Comparison of ENCODE assay signal across 34 mouse cellular contexts in the genomic region with DNA sequence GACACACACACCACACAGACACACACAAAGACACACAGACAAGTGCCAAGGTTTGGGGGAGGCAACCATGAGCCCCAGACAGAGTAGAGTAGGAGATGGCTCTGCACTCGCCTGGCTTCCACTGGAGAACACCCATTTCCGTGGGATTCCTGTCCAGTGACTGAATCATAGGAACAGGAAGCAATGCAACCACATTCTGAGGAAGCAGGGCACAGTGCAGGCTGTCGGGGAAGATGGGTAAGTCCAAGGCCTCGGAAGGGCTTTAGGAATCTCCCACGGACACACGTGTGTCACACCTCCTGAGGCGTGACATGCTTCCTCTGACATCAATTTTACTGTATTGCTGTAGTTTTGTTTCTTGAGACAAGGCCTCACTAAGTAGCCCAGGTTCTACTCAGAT. TPM values are rescaled to one million over a fixed set of nuclear protein-coding genes. Genes with fewer than 3 reads are reported as not detected.
DNase-seq lines count a peak whose midpoint lies in the region; ATAC-seq and TF ChIP-seq lines count a peak whose summit lies in the region.
"Had no signal": no experiment of that assay in that cellular context is flagged by ENCODE, and none has a peak within 500 bp of the region (broad histone marks: within the 10 kb centered on the region; RNA-seq: fewer than 3 reads in every experiment).

No protein-coding gene starts in this region.

- no peak for TF ChIP-seq EP300 in lung, postnatal 0 days (IDR thresholded peaks at IDR 0.05)
- TF ChIP-seq EP300 in stomach, postnatal 0 days (optimal IDR thresholded peaks at IDR 0.05) = no peak

- H3K4me2 ChIP-seq in heart, embryonic 13.5 days = no peak overlapping the region
- H3K4me2 ChIP-seq in kidney, embryonic 16.5 days (replicated peaks; ENCODE audit: low read depth, low read length) = no peak overlapping the region
- no peak overlapping the region for H3K4me2 ChIP-seq in lung, postnatal 0 days (replicated peaks; ENCODE audit: low read depth, low read length)
- H3K4me2 ChIP-seq in stomach, postnatal 0 days (replicated peaks; ENCODE audit: low read depth) = no peak overlapping the region
- H3K4me2 ChIP-seq: forebrain, embryonic 13.5 days; heart, embryonic 11.5 days; heart, embryonic 15.5 days; hindbrain, embryonic 13.5 days had no signal

- 63% methylated on average over 7 of the region's 7 CpGs for WGBS in heart, embryonic 13.5 days
- WGBS in kidney, embryonic 16.5 days = 52% methylated on average over 7 of the region's 7 CpGs
- 48% methylated on average over 7 of the region's 7 CpGs for WGBS in lung, postnatal 0 days
- 71% methylated on average over 7 of the region's 7 CpGs for WGBS in stomach, postnatal 0 days

- no peaks in the 10 kb centered on the region; the same call in 1 of the 2 replicates for H3K9me3 ChIP-seq in heart, embryonic 13.5 days
- H3K9me3 ChIP-seq in kidney, embryonic 16.5 days (ENCODE audit: low read length) = no peaks in the 10 kb centered on the region; the same call in 1 of the 2 replicates
- H3K9me3 ChIP-seq in lung, postnatal 0 days (ENCODE audit: low read length) = no peaks in the 10 kb centered on the region
- no peaks in the 10 kb centered on the region for H3K9me3 ChIP-seq in stomach, postnatal 0 days (ENCODE audit: control insufficient read depth, low read length)
- H3K9me3 ChIP-seq: G1E; heart, embryonic 15.5 days; hindbrain, embryonic 13.5 days had no signal

- H3K4me1 ChIP-seq in heart, embryonic 13.5 days = peaks cover 20% of the 10 kb centered on the region
- peaks cover 10% of the 10 kb centered on the region; the same call in 1 of the 2 replicates for H3K4me1 ChIP-seq in kidney, embryonic 16.5 days (ENCODE audit: insufficient read depth, low read length)
- no peaks in the 10 kb centered on the region for H3K4me1 ChIP-seq in lung, postnatal 0 days (ENCODE audit: insufficient read depth, low read depth, low read length)
- no peaks in the 10 kb centered on the region for H3K4me1 ChIP-seq in stomach, postnatal 0 days (replicated peaks; ENCODE audit: control insufficient read depth, insufficient read depth)
- H3K4me1 ChIP-seq: forebrain, embryonic 13.5 days had no signal

- DNase-seq in heart, postnatal 4 days = no peak
- peak; percentile 15 for DNase-seq in kidney, adult 18-20 months
- no peak for DNase-seq in lung, postnatal 0 days (ENCODE audit: low spot score)
- DNase-seq in lung, postnatal 4 days = no peak
- DNase-seq in stomach, postnatal 0 days (ENCODE audit: low spot score) = no peak
- no peak for DNase-seq in embryo, embryonic 10.5 days (ENCODE audit: low spot score)
- DNase-seq: adrenal gland, adult 2 months; adrenal gland, postnatal 14 days; B cell, adult 2 months; cerebellum, adult 11-12 months; cerebellum, adult 8-10 months; cerebellum, postnatal 36 days; gastrocnemius, postnatal 14 days; heart, adult 11 months; heart, postnatal 14 days had no signal

- no peak for ATAC-seq in heart, embryonic 13.5 days (ENCODE audit: extremely low read depth, insufficient number of reproducible peaks, low FRiP score, low TSS enrichment)
- no peak for ATAC-seq in kidney, embryonic 16.5 days (ENCODE audit: low FRiP score, low TSS enrichment)
- peak; percentile 53 for ATAC-seq in lung, postnatal 0 days
- no peak for ATAC-seq in stomach, postnatal 0 days (ENCODE audit: low FRiP score, low TSS enrichment)
- ATAC-seq: forebrain, embryonic 13.5 days; forebrain, embryonic 16.5 days; hindbrain, embryonic 16.5 days had no signal

- H3K27ac ChIP-seq in heart, embryonic 13.5 days (replicated peaks) = no peak overlapping the region
- no peak overlapping the region for H3K27ac ChIP-seq in kidney, embryonic 16.5 days (ENCODE audit: low read length)
- H3K27ac ChIP-seq in lung, postnatal 0 days (ENCODE audit: low read length) = no peak overlapping the region
- 0 out of 2 replicates have a peak overlapping the region, but pooled peaks have one; percentile 25 for H3K27ac ChIP-seq in stomach, postnatal 0 days (replicated peaks)
- H3K27ac ChIP-seq: forebrain, embryonic 10.5 days; forebrain, embryonic 13.5 days; heart, embryonic 15.5 days; hindbrain, embryonic 10.5 days; hindbrain, embryonic 13.5 days had no signal

- H3K9ac ChIP-seq in heart, embryonic 13.5 days = 0 out of 2 replicates have a peak overlapping the region, but pooled peaks have one; percentile 10
- no peak overlapping the region for H3K9ac ChIP-seq in kidney, embryonic 16.5 days (replicated peaks; ENCODE audit: low read length)
- no peak overlapping the region for H3K9ac ChIP-seq in lung, postnatal 0 days (replicated peaks; ENCODE audit: low read depth)
- H3K9ac ChIP-seq in stomach, postnatal 0 days (ENCODE audit: low read length) = no peak overlapping the region
- H3K9ac ChIP-seq: forebrain, embryonic 13.5 days; heart, embryonic 15.5 days had no signal

- H3K4me3 ChIP-seq in heart, embryonic 13.5 days = no peak overlapping the region
- H3K4me3 ChIP-seq in kidney, embryonic 16.5 days (ENCODE audit: low read length) = no peak overlapping the region
- H3K4me3 ChIP-seq in lung, postnatal 0 days (ENCODE audit: low read depth, low read length) = no peak overlapping the region
- no peak overlapping the region for H3K4me3 ChIP-seq in stomach, postnatal 0 days (ENCODE audit: low read depth, low read length)
- H3K4me3 ChIP-seq: forebrain, embryonic 10.5 days; forebrain, embryonic 13.5 days; heart, embryonic 15.5 days; hindbrain, embryonic 10.5 days; hindbrain, embryonic 13.5 days had no signal

- no peak for TF ChIP-seq CTCF in lung, postnatal 0 days (IDR thresholded peaks at IDR 0.05)
- TF ChIP-seq CTCF in stomach, postnatal 0 days (IDR thresholded peaks at IDR 0.05; ENCODE audit: low read depth) = no peak

- peaks cover 3% of the 10 kb centered on the region; the same call in 1 of the 2 replicates for H3K27me3 ChIP-seq in heart, embryonic 13.5 days (replicated peaks)
- H3K27me3 ChIP-seq in kidney, embryonic 16.5 days (ENCODE audit: insufficient read depth, low read length) = no peaks in the 10 kb centered on the region
- H3K27me3 ChIP-seq in lung, postnatal 0 days (replicated peaks; ENCODE audit: insufficient read depth, low read length) = no peaks in the 10 kb centered on the region
- H3K27me3 ChIP-seq in stomach, postnatal 0 days (ENCODE audit: control insufficient read depth, insufficient read depth, low read length) = no peaks in the 10 kb centered on the region
- H3K27me3 ChIP-seq: forebrain, embryonic 13.5 days; heart, embryonic 15.5 days had no signal

- no peaks in the 10 kb centered on the region for H3K36me3 ChIP-seq in heart, embryonic 13.5 days
- H3K36me3 ChIP-seq in kidney, embryonic 16.5 days (ENCODE audit: insufficient read depth, low read length) = no peaks in the 10 kb centered on the region
- H3K36me3 ChIP-seq in lung, postnatal 0 days (ENCODE audit: insufficient read depth, low read length) = no peaks in the 10 kb centered on the region
- H3K36me3 ChIP-seq in stomach, postnatal 0 days (ENCODE audit: control insufficient read depth, insufficient read depth, low read length) = no peaks in the 10 kb centered on the region
- H3K36me3 ChIP-seq: forebrain, embryonic 10.5 days; G1E; heart, embryonic 15.5 days; hindbrain, embryonic 10.5 days; hindbrain, embryonic 13.5 days had no signal

RNA-seq across cellular contexts. Expression of a gene that starts 22.5 kb away (rescaled TPM):
- not detected in 2 replicates for polyA plus RNA-seq in heart, embryonic 13.5 days (2015; fragmentation: Nextera tagmentation; extraction: Ambion mirVana)
- total RNA-seq in heart, postnatal 4 days (2021) = not detected
- not detected in 2 replicates for polyA plus RNA-seq in kidney, embryonic 16.5 days (2015; fragmentation: Nextera tagmentation; extraction: Ambion mirVana)
- not detected in 2 replicates for polyA plus RNA-seq in lung, postnatal 0 days (2015; fragmentation: Nextera tagmentation; extraction: Ambion mirVana)
- 0.39 and 0.56 TPM in 2 replicates for polyA plus RNA-seq in stomach, postnatal 0 days (2015; fragmentation: Nextera tagmentation; extraction: Ambion mirVana)
- total RNA-seq: adrenal gland, adult 2 months; adrenal gland, postnatal 14 days; adrenal gland, postnatal 4 days; CH12.LX; G1E; gastrocnemius, adult 18-20 months; gastrocnemius, postnatal 14 days; gastrocnemius, postnatal 4 days; heart, adult 8-10 months; heart, postnatal 14 days had no signal
- polyA plus RNA-seq: adrenal gland, adult 2 months; cortical plate, adult 2 months; embryonic facial prominence, embryonic 11.5 days; embryonic facial prominence, embryonic 14.5 days; forebrain, embryonic 13.5 days; forebrain, embryonic 16.5 days; G1E; heart, embryonic 11.5 days; heart, embryonic 15.5 days; hindbrain, embryonic 10.5 days; hindbrain, embryonic 13.5 days; hindbrain, embryonic 16.5 days had no signal

RNA-seq across cellular contexts. Expression of a gene that starts 27.1 kb away (rescaled TPM):
- 0.20 and 0.31 TPM in 2 replicates for polyA plus RNA-seq in heart, embryonic 13.5 days (2015; fragmentation: Nextera tagmentation; extraction: Ambion mirVana)
- under 1 TPM; 0.38 to 0.43 TPM for total RNA-seq in heart, postnatal 4 days (2021)
- 1.1 and 1.2 TPM in 2 replicates for polyA plus RNA-seq in kidney, embryonic 16.5 days (2015; fragmentation: Nextera tagmentation; extraction: Ambion mirVana)
- 1.7 and 2.3 TPM in 2 replicates for polyA plus RNA-seq in lung, postnatal 0 days (2015; fragmentation: Nextera tagmentation; extraction: Ambion mirVana)
- 21.6 and 24.8 TPM in 2 replicates for polyA plus RNA-seq in stomach, postnatal 0 days (2015; fragmentation: Nextera tagmentation; extraction: Ambion mirVana)

RNA-seq across cellular contexts. Expression of a gene that starts 30.3 kb away (rescaled TPM):
- 16.7 and 17.5 TPM in 2 replicates for polyA plus RNA-seq in heart, embryonic 13.5 days (2015; fragmentation: Nextera tagmentation; extraction: Ambion mirVana)
- 10 to 100 TPM; 14.2 to 16.7 TPM for total RNA-seq in heart, postnatal 4 days (2021)
- 36.2 and 36.7 TPM in 2 replicates for polyA plus RNA-seq in kidney, embryonic 16.5 days (2015; fragmentation: Nextera tagmentation; extraction: Ambion mirVana)
- polyA plus RNA-seq in lung, postnatal 0 days (2015; fragmentation: Nextera tagmentation; extraction: Ambion mirVana) = 17.9 and 18.2 TPM in 2 replicates
- polyA plus RNA-seq in stomach, postnatal 0 days (2015; fragmentation: Nextera tagmentation; extraction: Ambion mirVana) = 23.6 and 24.5 TPM in 2 replicates

RNA-seq across cellular contexts. Expression of a gene that starts 32.9 kb away (rescaled TPM):
- 630 and 695 TPM in 2 replicates for polyA plus RNA-seq in heart, embryonic 13.5 days (2015; fragmentation: Nextera tagmentation; extraction: Ambion mirVana)
- total RNA-seq in heart, postnatal 4 days (2021) = 100 to 1,000 TPM; 787 to 798 TPM
- polyA plus RNA-seq in kidney, embryonic 16.5 days (2015; fragmentation: Nextera tagmentation; extraction: Ambion mirVana) = 1,042 and 1,047 TPM in 2 replicates
- polyA plus RNA-seq in lung, postnatal 0 days (2015; fragmentation: Nextera tagmentation; extraction: Ambion mirVana) = 720 and 782 TPM in 2 replicates
- polyA plus RNA-seq in stomach, postnatal 0 days (2015; fragmentation: Nextera tagmentation; extraction: Ambion mirVana) = 893 and 919 TPM in 2 replicates

RNA-seq across cellular contexts. Expression of a gene that starts 35.4 kb away (rescaled TPM):
- polyA plus RNA-seq in heart, embryonic 13.5 days (2015; fragmentation: Nextera tagmentation; extraction: Ambion mirVana) = 0.62 and 0.80 TPM in 2 replicates
- total RNA-seq in heart, postnatal 4 days (2021) = under 1 TPM; 0.10 to 0.16 TPM
- 1.3 and 1.8 TPM in 2 replicates for polyA plus RNA-seq in kidney, embryonic 16.5 days (2015; fragmentation: Nextera tagmentation; extraction: Ambion mirVana)
- 0.10 and 0.11 TPM in 2 replicates for polyA plus RNA-seq in lung, postnatal 0 days (2015; fragmentation: Nextera tagmentation; extraction: Ambion mirVana)
- 0.15 and 0.27 TPM in 2 replicates for polyA plus RNA-seq in stomach, postnatal 0 days (2015; fragmentation: Nextera tagmentation; extraction: Ambion mirVana)
- total RNA-seq: gastrocnemius, adult 18-20 months had no signal
- polyA plus RNA-seq: heart, embryonic 15.5 days had no signal
